Mouse (Mus musculus) midbrain, embryonic 14.5 days (tissue): ENCODE measurements around the gene Nav1. TPM values are rescaled to one million over a fixed set of nuclear protein-coding genes. Genes with fewer than 3 reads are reported as not detected.

ENCODE experiments used
- ATAC-seq: fragments of 200-750 bp; cut with Nextera tagmentation; 2 replicates; pipeline ENCODE4 v1.8.0; 2017; ENCODE audit warnings: moderate number of reproducible peaks, moderate library complexity; ENCODE audit not compliant: low FRiP score, low TSS enrichment
- DNase-seq: peaks from one replicate; pipeline ENCODE4 v3.0.0-alpha.2; 2015
- H3K27ac ChIP-seq: fragments of 300-500 bp; sonication (generic); replicated peaks from 2 replicates; pipeline ENCODE4 v1.5.1; 2014; ENCODE audit warnings: mild to moderate bottlenecking, low read depth, low read length, moderate library complexity
- H3K27me3 ChIP-seq: fragments of 300-500 bp; sonication (generic); 2 replicates; pipeline ENCODE4 v1.6.1; 2014; ENCODE audit warnings: low read length, control low read depth, mixed read lengths; ENCODE audit not compliant: control insufficient read depth, insufficient read depth
- H3K36me3 ChIP-seq: fragments of 300-500 bp; sonication (generic); 2 replicates; pipeline ENCODE4 v1.6.1; 2014; ENCODE audit warnings: low read length, control low read depth; ENCODE audit not compliant: control insufficient read depth, insufficient read depth
- H3K4me1 ChIP-seq: fragments of 300-500 bp; sonication (generic); 2 replicates; pipeline ENCODE4 v1.6.1; 2014; ENCODE audit warnings: mild to moderate bottlenecking, antibody characterized with exemption, low read length, control low read depth; ENCODE audit not compliant: control insufficient read depth, insufficient read depth
- H3K4me2 ChIP-seq: fragments of 300-500 bp; sonication (generic); 2 replicates; pipeline ENCODE4 v1.6.1; 2014; ENCODE audit warnings: mild to moderate bottlenecking, low read length, moderate library complexity
- H3K4me3 ChIP-seq: fragments of 300-500 bp; sonication (generic); replicated peaks from 2 replicates; pipeline ENCODE4 v1.5.1; 2014; ENCODE audit warnings: low read depth, low read length
- H3K9ac ChIP-seq: fragments of 300-500 bp; sonication (generic); replicated peaks from 2 replicates; pipeline ENCODE4 v1.6.1; 2014; ENCODE audit warnings: mild to moderate bottlenecking, low read length, moderate library complexity
- H3K9me3 ChIP-seq: fragments of 300-500 bp; sonication (generic); 2 replicates; pipeline ENCODE4 v1.6.1; 2016; ENCODE audit warnings: low read length, control low read depth, mixed read lengths; ENCODE audit not compliant: control insufficient read depth
- WGBS: fragments of 180-500 bp; shearing (Covaris S2); extraction: QIAGEN DNeasy Blood & Tissue Kit; methylation state at CpG from one replicate; pipeline ENCODE4 v1.1.7; 2014; 5-methylcytosine and 5-hydroxymethylcytosine counted together
- polyA plus RNA-seq: library from polyadenylated mRNA; unstranded; fragments of >200 nt; fragmentation: Nextera tagmentation; extraction: Ambion mirVana; gene quantifications from 2 replicates; pipeline ENCODE4 v1.2.1, GENCODE M21; 2014

Nav1 gene
- polyA plus RNA-seq, 1 experiment from 2014 or later: 56.3 TPM

DNA sequence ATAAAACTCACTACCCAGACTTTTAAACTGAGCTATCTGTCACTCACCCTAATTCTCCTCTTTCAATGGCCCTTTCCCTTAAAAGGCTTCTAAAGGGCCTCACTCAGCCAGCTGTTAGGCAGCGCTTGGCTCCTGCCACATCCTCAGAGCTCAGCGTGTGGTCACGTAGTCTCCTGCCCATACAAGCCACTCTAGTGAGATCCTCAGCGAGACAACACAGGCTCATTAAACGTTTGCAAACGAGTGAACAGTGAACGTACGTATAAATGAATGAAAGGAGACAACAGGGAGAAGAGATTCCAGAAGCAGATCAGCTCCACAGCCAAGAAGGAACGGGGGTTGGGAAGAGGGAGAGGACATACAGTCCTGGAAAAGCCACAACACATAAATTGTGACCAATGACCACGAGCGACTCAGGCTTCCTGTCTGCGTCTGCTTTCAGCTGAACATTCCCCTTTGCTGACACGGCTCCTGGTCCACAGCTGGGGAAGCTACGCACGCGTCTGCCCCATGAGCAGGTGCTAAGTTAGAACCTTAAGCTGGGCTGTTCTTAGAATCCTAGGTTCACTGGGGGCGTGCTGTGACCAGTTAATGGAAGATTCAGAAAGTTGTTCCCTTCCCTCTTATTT is 52.3 kb downstream of the Nav1 start:
- 22% methylated on average over 17 of the region's 17 CpGs for WGBS
- H3K4me1 ChIP-seq: peaks cover 43% of the 10 kb centered on the region
- peak overlapping the region; percentile 61 for H3K27ac ChIP-seq
- no peaks in the 10 kb centered on the region for H3K9me3 ChIP-seq
- no peak overlapping the region for H3K4me3 ChIP-seq
- H3K4me2 ChIP-seq: peak overlapping the region; percentile 8; the same call in 1 of the 2 replicates
- H3K36me3 ChIP-seq: no peaks in the 10 kb centered on the region
- peak; percentile 57 for DNase-seq
- no peak overlapping the region; the same call in 1 of the 2 replicates for H3K9ac ChIP-seq
- no peak for ATAC-seq
- H3K27me3 ChIP-seq: no peaks in the 10 kb centered on the region

DNA sequence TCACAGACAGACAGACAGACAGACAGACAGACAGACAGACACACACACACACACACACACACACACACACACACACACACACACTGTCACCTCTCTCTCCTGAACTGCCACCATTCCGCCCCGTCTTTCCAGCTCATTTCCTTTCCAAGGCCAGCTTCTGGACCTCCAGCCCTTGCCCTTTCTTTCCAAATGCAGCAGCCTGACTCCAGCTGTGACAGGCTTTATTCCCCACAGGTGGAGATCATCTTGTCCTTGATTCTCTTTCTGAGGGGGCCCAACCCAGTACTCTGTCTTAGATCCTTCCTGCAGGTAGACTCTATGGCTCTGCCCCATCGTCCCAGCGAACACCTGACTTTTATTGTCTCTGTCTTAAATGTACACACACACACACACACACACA is 53.5 kb downstream of the Nav1 start:
- DNase-seq (no peak), ATAC-seq (no peak)
- Histone ChIP-seq H3K4me3 (no peak overlapping the region), H3K27me3 (no peaks in the 10 kb centered on the region), H3K36me3 (no peaks in the 10 kb centered on the region), H3K27ac (no peak overlapping the region), H3K9ac (no peak overlapping the region), H3K4me2 (no peak overlapping the region), H3K4me1 (peaks cover 47% of the 10 kb centered on the region), H3K9me3 (no peaks in the 10 kb centered on the region)
- WGBS: 35% methylated on average over 4 of the region's 4 CpGs

DNA sequence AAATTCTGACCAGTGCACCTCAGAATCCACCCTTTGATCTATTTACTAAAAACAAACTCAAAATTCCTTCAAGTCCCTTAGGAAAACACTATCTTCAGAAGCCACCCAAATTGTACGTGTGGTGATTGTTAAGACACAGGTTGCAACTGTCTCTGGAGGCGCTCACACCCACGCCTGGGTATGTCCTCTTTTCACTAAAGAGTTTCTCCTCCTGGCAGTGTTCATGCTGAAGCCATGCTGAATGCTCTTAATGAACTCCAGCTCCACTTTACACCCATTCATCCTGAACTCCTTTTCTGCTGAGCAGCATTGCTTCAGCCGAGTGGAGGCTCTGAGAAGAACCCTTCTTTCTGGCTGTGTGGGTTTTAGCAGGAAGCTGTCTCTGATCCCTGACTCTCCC is 53.9 kb downstream of the Nav1 start:
- Histone ChIP-seq H3K27me3 (no peaks in the 10 kb centered on the region), H3K4me1 (peaks cover 47% of the 10 kb centered on the region), H3K9ac (no peak overlapping the region), H3K36me3 (no peaks in the 10 kb centered on the region), H3K9me3 (no peaks in the 10 kb centered on the region), H3K4me3 (no peak overlapping the region), H3K27ac (no peak overlapping the region), H3K4me2 (no peak overlapping the region)
- ATAC-seq (no peak), DNase-seq (no peak)
- WGBS: 56% methylated on average over 4 of the region's 4 CpGs

DNA sequence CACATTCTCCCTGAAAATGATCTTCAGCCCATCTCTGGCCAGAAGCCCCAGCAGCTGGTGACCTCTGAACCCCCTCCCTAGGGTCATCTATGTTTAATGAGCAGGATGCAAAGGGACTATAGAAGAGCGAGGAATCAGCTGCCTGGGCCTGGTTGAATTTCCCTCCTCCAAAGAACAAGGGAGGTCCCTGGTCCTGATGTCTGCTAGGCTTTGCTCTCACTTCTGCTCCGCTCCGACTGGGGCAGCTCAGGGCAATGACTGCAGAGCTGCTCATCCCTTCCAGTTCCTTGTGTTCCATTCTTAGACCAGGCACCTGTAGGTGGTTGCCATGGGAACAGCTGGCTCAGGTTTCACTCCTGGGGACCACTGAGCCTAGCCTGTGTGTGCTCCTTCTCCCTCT is 56.2 kb downstream of the Nav1 start:
- Histone ChIP-seq H3K27ac (no peak overlapping the region), H3K4me3 (no peak overlapping the region), H3K36me3 (no peaks in the 10 kb centered on the region), H3K4me2 (no peak overlapping the region), H3K27me3 (no peaks in the 10 kb centered on the region), H3K9me3 (no peaks in the 10 kb centered on the region), H3K9ac (no peak overlapping the region), H3K4me1 (peaks cover 43% of the 10 kb centered on the region)
- WGBS: 30% methylated on average over 3 of the region's 3 CpGs
- DNase-seq (no peak), ATAC-seq (no peak)

DNA sequence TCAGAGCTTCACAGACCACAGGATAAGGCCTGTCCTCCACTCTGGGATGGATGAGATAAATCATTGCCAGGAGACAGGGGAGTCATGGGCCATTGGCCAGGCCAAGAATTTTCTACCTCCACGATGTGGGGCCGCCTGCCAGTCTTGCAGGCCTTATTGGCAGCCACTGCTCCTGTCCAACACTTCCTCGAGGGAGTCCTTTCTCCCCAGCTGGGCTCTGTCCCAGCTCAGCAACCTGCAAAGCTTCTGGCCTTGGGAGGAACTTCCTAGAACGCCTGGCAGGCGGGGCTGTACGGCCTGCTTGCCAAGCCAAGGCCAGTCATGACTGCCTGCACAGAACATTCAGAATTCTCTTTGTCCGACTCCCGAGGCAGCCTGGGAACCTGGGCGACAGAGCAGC is 58.3 kb downstream of the Nav1 start:
- no peak overlapping the region for H3K4me2 ChIP-seq
- DNase-seq (peak; percentile 51), ATAC-seq (no peak)
- no peaks in the 10 kb centered on the region for H3K27me3 ChIP-seq
- 68% methylated on average over 9 of the region's 9 CpGs for WGBS
- no peak overlapping the region; the same call in 1 of the 2 replicates for H3K27ac ChIP-seq
- peaks cover 28% of the 10 kb centered on the region for H3K4me1 ChIP-seq
- no peaks in the 10 kb centered on the region for H3K36me3 ChIP-seq
- H3K4me3 ChIP-seq: no peak overlapping the region
- no peak overlapping the region for H3K9ac ChIP-seq
- H3K9me3 ChIP-seq: no peaks in the 10 kb centered on the region

DNA sequence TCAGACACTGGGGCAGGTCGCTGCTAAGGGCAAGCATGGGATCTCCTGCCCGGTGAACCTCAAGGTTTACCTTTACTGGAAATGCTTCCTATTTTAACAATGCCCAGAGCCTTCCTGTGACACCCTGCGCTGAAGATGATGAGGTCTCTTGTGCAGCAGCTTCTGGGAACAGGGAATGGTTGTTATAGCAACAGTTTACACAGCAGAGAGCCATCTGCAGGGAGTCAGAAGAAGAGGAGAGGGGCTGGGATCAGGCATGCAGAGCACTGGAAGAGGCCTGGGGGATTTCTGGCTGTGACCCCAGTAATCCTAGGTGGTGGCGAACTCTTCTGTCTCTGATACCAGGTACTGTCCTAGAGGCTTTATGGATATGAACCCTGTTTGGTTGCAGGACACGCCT is 61.0 kb downstream of the Nav1 start:
- Histone ChIP-seq H3K4me1 (peaks cover 26% of the 10 kb centered on the region), H3K9me3 (no peaks in the 10 kb centered on the region), H3K9ac (no peak overlapping the region; the same call in 1 of the 2 replicates), H3K27me3 (no peaks in the 10 kb centered on the region), H3K27ac (peak overlapping the region; percentile 37; the same call in 1 of the 2 replicates), H3K36me3 (no peaks in the 10 kb centered on the region), H3K4me3 (no peak overlapping the region), H3K4me2 (no peak overlapping the region)
- ATAC-seq (no peak), DNase-seq (peak; percentile 46)
- 55% methylated on average over 5 of the region's 5 CpGs for WGBS

DNA sequence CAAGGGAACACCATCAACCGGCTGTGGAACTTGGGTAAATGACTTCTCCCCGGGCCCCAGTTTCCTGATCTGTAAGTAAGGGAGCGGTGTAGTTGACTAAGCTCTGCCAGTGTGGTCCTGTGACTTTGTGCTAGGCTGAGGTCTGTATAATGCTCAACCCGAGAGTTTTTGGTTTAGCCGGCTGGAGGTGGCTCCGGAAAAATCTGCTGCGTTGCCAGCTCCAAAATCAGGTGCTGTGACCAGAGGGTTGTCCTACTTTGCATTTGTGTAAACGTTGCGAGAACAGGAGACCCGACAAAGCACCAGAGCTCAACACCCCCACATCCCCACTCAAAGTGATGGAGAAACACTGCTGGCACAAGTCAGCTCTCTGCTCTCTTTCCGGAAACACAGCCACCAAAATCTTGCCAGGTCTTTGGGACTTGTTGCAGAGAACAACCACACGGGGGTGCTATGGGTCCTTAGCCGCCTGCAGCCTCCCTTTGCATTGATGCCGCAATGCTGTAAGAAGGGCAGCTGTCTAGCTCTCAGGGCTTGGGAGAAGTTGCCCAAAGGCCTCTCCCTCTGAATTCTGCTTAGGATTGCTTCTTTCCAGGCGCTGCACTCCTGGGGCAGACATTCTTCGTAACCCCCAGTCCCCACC is 62.5 kb downstream of the Nav1 start:
- no peaks in the 10 kb centered on the region for H3K9me3 ChIP-seq
- 40% methylated on average over 16 of the region's 16 CpGs for WGBS
- ATAC-seq: peak; percentile 32; the same call in 1 of the 2 replicates
- peak; percentile 94 for DNase-seq
- no peak overlapping the region for H3K4me2 ChIP-seq
- peak overlapping the region; percentile 37; the same call in 1 of the 2 replicates for H3K27ac ChIP-seq
- H3K9ac ChIP-seq: no peak overlapping the region
- no peaks in the 10 kb centered on the region for H3K36me3 ChIP-seq
- no peaks in the 10 kb centered on the region for H3K27me3 ChIP-seq
- no peak overlapping the region for H3K4me3 ChIP-seq
- peaks cover 19% of the 10 kb centered on the region for H3K4me1 ChIP-seq

DNA sequence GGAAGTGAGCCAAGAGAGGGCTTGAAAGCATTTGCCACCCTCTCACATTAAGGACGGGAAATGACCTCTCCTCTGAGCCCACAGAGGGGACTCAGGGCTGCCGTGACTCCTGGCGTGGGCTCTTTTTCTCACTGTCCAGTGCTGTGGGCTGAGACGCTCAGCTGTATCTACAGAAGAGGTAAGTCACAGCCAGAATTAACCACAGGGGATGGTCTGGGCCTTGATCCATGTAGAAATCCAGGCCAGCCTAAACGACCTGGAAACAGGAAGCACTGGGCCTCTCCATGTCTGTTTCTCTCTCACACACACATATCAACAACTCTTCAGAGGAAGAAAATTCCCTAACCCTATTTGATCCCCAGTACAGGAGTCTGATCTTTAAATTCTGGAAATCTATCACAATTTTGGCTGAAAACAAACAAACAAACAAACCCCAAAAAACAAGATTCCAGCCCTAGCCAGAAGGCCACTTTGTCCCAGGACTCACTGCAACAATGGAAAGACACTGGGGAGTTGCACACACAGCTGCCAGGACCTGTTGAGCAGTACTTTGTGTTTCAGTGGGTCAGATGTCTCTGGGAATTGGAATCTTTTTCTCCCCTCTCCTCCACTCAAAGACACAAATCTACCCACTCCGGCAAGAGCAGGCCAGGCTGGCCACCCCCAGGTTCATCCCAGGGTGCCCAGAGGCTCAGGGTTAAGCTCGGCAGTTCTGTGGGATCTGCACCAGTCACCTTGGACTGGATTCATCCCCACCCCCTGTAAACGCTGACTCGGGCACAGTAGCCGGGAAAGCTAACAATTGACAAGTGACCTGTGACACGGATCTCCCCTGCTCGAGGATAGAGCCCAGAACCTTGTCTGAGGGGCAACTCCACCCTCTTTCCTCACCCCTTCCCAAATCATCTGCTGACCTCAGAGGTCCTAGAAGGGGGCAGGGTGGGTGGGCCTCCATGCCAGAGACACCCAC is 64.0 kb downstream of the Nav1 start:
- no peak overlapping the region; the same call in 1 of the 2 replicates for H3K9ac ChIP-seq
- peaks cover 13% of the 10 kb centered on the region for H3K4me1 ChIP-seq
- 41% methylated on average over 12 of the region's 12 CpGs for WGBS
- H3K36me3 ChIP-seq: no peaks in the 10 kb centered on the region
- ATAC-seq (no peak), DNase-seq (no peak)
- H3K27ac ChIP-seq: no peak overlapping the region
- no peak overlapping the region for H3K4me3 ChIP-seq
- no peaks in the 10 kb centered on the region for H3K27me3 ChIP-seq
- no peak overlapping the region for H3K4me2 ChIP-seq
- H3K9me3 ChIP-seq: no peaks in the 10 kb centered on the region
